Mouse (Mus musculus) embryonic facial prominence, embryonic 11.5 days (tissue): ENCODE data around the gene Luc7l3. TPM values are rescaled to one million over a fixed set of nuclear protein-coding genes. Genes with fewer than 3 reads are reported as not detected.

Experiments
- ATAC-seq: fragments of 200-750 bp; cut with Nextera tagmentation; replicated peaks from 2 replicates; pipeline ENCODE4 v1.8.0; 2017; ENCODE audit warnings: low read depth; ENCODE audit not compliant: insufficient number of reproducible peaks, low FRiP score, low TSS enrichment
- DNase-seq: peaks from one replicate; pipeline ENCODE4 v3.0.0-alpha.2; 2015; ENCODE audit warnings: low spot score
- H3K27ac ChIP-seq: fragments of 300-500 bp; sonication (generic); replicated peaks from 2 replicates; pipeline ENCODE4 v1.5.1; 2014; ENCODE audit warnings: mild to moderate bottlenecking, low read depth, low read length, control low read depth
- H3K27me3 ChIP-seq: fragments of 300-500 bp; sonication (generic); 2 replicates; pipeline ENCODE4 v1.6.1; 2014; ENCODE audit warnings: mild to moderate bottlenecking, low read length, moderate library complexity, mixed read lengths; ENCODE audit not compliant: control insufficient read depth, insufficient read depth
- H3K36me3 ChIP-seq: fragments of 300-500 bp; sonication (generic); replicated peaks from 2 replicates; pipeline ENCODE4 v1.6.1; 2014; ENCODE audit warnings: low read depth, mild to moderate bottlenecking, low read length, moderate library complexity, mixed read lengths; ENCODE audit not compliant: control insufficient read depth, insufficient read depth
- H3K4me1 ChIP-seq: fragments of 300-500 bp; sonication (generic); 2 replicates; pipeline ENCODE4 v1.6.1; 2014; ENCODE audit warnings: low read length, mixed read lengths; ENCODE audit not compliant: control insufficient read depth, insufficient read depth
- H3K4me2 ChIP-seq: fragments of 300-500 bp; sonication (generic); 2 replicates; pipeline ENCODE4 v1.6.1; 2014; ENCODE audit warnings: low read depth, mild to moderate bottlenecking, control low read depth, low read length, moderate library complexity
- H3K4me3 ChIP-seq: fragments of 300-500 bp; sonication (generic); 2 replicates; pipeline ENCODE4 v1.5.1; 2014; ENCODE audit warnings: low read depth, low read length, control low read depth
- H3K9ac ChIP-seq: fragments of 300-500 bp; sonication (generic); replicated peaks from 2 replicates; pipeline ENCODE4 v1.6.1; 2014; ENCODE audit warnings: mild to moderate bottlenecking, control low read depth, low read length
- H3K9me3 ChIP-seq: fragments of 300-500 bp; sonication (generic); replicated peaks from 2 replicates; pipeline ENCODE4 v1.6.1; 2016; ENCODE audit warnings: mild to moderate bottlenecking, low read length, inconsistent platforms, mixed read lengths; ENCODE audit not compliant: control insufficient read depth
- WGBS: fragments of 180-500 bp; shearing (Covaris S2); extraction: QIAGEN DNeasy Blood & Tissue Kit; methylation state at CpG from one replicate; pipeline ENCODE4 v1.1.7; 2014; 5-methylcytosine and 5-hydroxymethylcytosine counted together
- polyA plus RNA-seq: library from polyadenylated mRNA; unstranded; fragments of >200 nt; fragmentation: Nextera tagmentation; extraction: Ambion mirVana; gene quantifications from 2 replicates; pipeline ENCODE4 v1.2.1, GENCODE M21; 2014

Gene Luc7l3
- polyA plus RNA-seq = 114 and 126 TPM in 2 replicates

DNA sequence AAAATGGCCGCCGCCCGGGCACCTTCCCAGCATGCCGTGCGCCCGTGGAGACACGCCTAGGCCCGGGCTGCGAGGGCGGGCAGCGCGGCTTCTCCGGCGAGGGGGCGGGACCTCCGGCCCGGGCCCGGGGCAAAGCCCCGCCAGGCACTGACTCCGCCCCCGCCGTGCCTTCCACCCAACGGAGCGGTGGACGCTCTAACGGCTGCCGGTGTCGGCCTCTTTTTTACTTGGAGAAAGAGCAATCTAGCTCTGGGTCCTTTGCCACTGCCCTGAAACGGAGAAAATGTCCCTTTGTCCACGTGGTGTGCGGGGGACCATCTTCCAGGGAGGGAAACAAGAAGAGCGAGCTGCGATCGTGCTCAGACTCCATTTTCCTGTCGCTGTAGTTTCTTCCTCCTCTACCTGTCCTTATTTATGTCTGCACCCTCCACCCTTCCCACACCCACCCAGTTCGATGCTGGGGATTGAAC lies at the start of gene Luc7l3:
Gene Luc7l3, minus strand, starts transcription at position 58 of the 470 bp plus-strand sequence.
- no peaks in the 10 kb centered on the region for H3K9me3 ChIP-seq
- H3K4me1 ChIP-seq = no peaks in the 10 kb centered on the region
- H3K9ac ChIP-seq = peak within 1 kb of the TSS; percentile 99
- no peaks in the 10 kb centered on the region for H3K36me3 ChIP-seq
- no peaks in the 10 kb centered on the region for H3K27me3 ChIP-seq
- peak within 1 kb of the TSS; percentile 96 for H3K27ac ChIP-seq
- DNase-seq (peak; percentile 95), ATAC-seq (peak; percentile 90)
- 1% methylated on average over 36 of the region's 36 CpGs for WGBS
- peak within 1 kb of the TSS; percentile 100 for H3K4me3 ChIP-seq
- peak within 1 kb of the TSS; percentile 76 for H3K4me2 ChIP-seq

GRCm38 (mm10) chr11:94370809-94371208 lies 49.0 kb upstream of the Luc7l3 start:
- Histone ChIP-seq H3K9me3 (no peaks in the 10 kb centered on the region), H3K4me3 (no peak overlapping the region), H3K27me3 (no peaks in the 10 kb centered on the region), H3K9ac (no peak overlapping the region), H3K27ac (no peak overlapping the region), H3K36me3 (no peaks in the 10 kb centered on the region), H3K4me2 (no peak overlapping the region), H3K4me1 (no peaks in the 10 kb centered on the region)
- 31% methylated on average over 5 of the region's 5 CpGs for WGBS
- ATAC-seq (no peak), DNase-seq (no peak)

DNA sequence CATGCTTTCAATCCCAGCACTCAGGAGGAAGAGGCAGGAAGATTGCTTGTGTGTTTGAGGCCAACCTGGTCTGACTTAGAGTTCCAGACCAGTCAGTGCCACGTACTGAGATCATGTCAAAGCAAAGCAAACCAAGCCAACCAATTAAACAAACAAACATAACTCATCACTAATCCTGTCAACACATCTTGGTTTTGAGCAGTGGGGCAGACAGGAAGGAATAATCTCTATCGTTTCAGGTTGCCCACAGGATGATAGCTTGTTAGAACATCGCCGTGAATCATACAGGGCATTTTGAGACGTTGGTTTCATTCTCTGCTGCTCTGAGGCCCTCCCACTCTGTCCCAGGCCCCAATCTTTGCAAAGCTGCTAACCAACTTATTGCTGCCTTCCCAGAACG lies 48.2 kb upstream of the Luc7l3 start:
- Histone ChIP-seq H3K4me2 (no peak overlapping the region), H3K4me1 (no peaks in the 10 kb centered on the region), H3K9ac (no peak overlapping the region), H3K4me3 (no peak overlapping the region), H3K36me3 (no peaks in the 10 kb centered on the region), H3K9me3 (no peaks in the 10 kb centered on the region), H3K27me3 (no peaks in the 10 kb centered on the region), H3K27ac (no peak overlapping the region)
- no peak for ATAC-seq
- WGBS = 83% methylated on average over 6 of the region's 6 CpGs
- DNase-seq = no peak

GRCm38 (mm10) chr11:94365340-94365739 lies 43.6 kb upstream of the Luc7l3 start:
- no peak overlapping the region for H3K4me2 ChIP-seq
- no peaks in the 10 kb centered on the region for H3K4me1 ChIP-seq
- no peak overlapping the region for H3K4me3 ChIP-seq
- no peak for ATAC-seq
- DNase-seq = no peak
- 63% methylated on average over 3 of the region's 3 CpGs for WGBS
- no peak overlapping the region for H3K9ac ChIP-seq
- H3K9me3 ChIP-seq = no peaks in the 10 kb centered on the region
- no peaks in the 10 kb centered on the region for H3K27me3 ChIP-seq
- H3K27ac ChIP-seq = no peak overlapping the region
- H3K36me3 ChIP-seq = no peaks in the 10 kb centered on the region

- Histone ChIP-seq H3K9me3 (no peaks in the 10 kb centered on the region), H3K27me3 (no peaks in the 10 kb centered on the region; the same call in 1 of the 2 replicates), H3K36me3 (no peaks in the 10 kb centered on the region), H3K27ac (no peak overlapping the region), H3K4me2 (no peak overlapping the region), H3K9ac (no peak overlapping the region), H3K4me3 (no peak overlapping the region), H3K4me1 (no peaks in the 10 kb centered on the region)
- 87% methylated on average over 7 of the region's 7 CpGs for WGBS
- ATAC-seq (no peak), DNase-seq (no peak)
Measured at GRCm38 (mm10) chr11:94363690-94364089, 41.9 kb upstream of the Luc7l3 start.

- Histone ChIP-seq H3K9me3 (no peaks in the 10 kb centered on the region), H3K4me3 (no peak overlapping the region), H3K27ac (no peak overlapping the region), H3K4me2 (no peak overlapping the region), H3K9ac (no peak overlapping the region), H3K36me3 (no peaks in the 10 kb centered on the region), H3K27me3 (no peaks in the 10 kb centered on the region; the same call in 1 of the 2 replicates), H3K4me1 (no peaks in the 10 kb centered on the region)
- DNase-seq (no peak), ATAC-seq (no peak)
- WGBS = 91% methylated on average over 5 of the region's 5 CpGs
Measured at GRCm38 (mm10) chr11:94362101-94362500, 40.3 kb upstream of the Luc7l3 start.

- H3K4me3 ChIP-seq = no peak overlapping the region
- no peaks in the 10 kb centered on the region for H3K36me3 ChIP-seq
- no peak overlapping the region for H3K27ac ChIP-seq
- H3K9me3 ChIP-seq = no peaks in the 10 kb centered on the region
- H3K9ac ChIP-seq = no peak overlapping the region
- ATAC-seq (no peak), DNase-seq (no peak)
- no peaks in the 10 kb centered on the region for H3K4me1 ChIP-seq
- H3K27me3 ChIP-seq = no peaks in the 10 kb centered on the region; the same call in 1 of the 2 replicates
- 92% methylated on average over 14 of the region's 14 CpGs for WGBS
- no peak overlapping the region for H3K4me2 ChIP-seq
Measured at GRCm38 (mm10) chr11:94361166-94361870, 39.5 kb upstream of the Luc7l3 start.

DNA sequence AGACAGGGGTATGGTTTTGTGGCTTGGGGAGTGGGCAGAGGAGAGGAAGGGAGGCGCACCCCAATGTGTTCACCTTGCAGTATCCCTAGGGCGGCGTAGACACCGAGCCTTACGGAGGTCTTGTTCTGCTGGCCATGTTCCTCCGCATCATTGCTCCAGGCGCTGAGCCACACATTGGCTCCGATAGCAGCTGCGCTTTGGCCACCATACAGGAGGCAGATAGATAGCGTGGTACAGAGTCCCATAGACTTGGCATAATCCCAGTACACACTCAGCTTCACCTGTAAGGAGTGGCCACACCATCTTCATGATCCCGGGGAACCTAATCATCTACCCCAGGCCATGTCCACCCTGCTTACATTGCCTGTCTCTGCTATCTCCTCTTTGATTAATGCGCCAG lies 37.4 kb upstream of the Luc7l3 start:
- Histone ChIP-seq H3K27ac (no peak overlapping the region), H3K9me3 (no peaks in the 10 kb centered on the region), H3K36me3 (no peaks in the 10 kb centered on the region), H3K4me3 (no peak overlapping the region), H3K27me3 (no peaks in the 10 kb centered on the region; the same call in 1 of the 2 replicates), H3K4me2 (no peak overlapping the region), H3K9ac (no peak overlapping the region), H3K4me1 (no peaks in the 10 kb centered on the region)
- ATAC-seq (no peak), DNase-seq (no peak)
- 95% methylated on average over 12 of the region's 12 CpGs for WGBS
